Mouse (Mus musculus): Measurements from ENCODE around the gene Traf3ip3. TPM values are rescaled to one million over a fixed set of nuclear protein-coding genes. Genes with fewer than 3 reads are reported as not detected.

Gene Traf3ip3
- polyA plus RNA-seq, 1 experiment from 2014 or later: 1.2 TPM

GRCm38 (mm10) chr1:193234130-193234645 lies 32.7 kb upstream of the Traf3ip3 start:
- Histone ChIP-seq H3K4me3 (ENCODE audit: low read depth, low read length) (no peak overlapping the region), H3K9me3 (ENCODE audit: control insufficient read depth, low read length) (no peaks in the 10 kb centered on the region), H3K27ac (replicated peaks; ENCODE audit: low read depth, low read length) (no peak overlapping the region), H3K27me3 (ENCODE audit: control insufficient read depth, insufficient read depth, low read length) (no peaks in the 10 kb centered on the region), H3K4me2 (ENCODE audit: low read depth, severe bottlenecking) (no peak overlapping the region), H3K4me1 (ENCODE audit: control insufficient read depth, insufficient read depth, low read length) (no peaks in the 10 kb centered on the region), H3K9ac (ENCODE audit: low read length) (no peak overlapping the region), H3K36me3 (ENCODE audit: control insufficient read depth, insufficient read depth, low read length) (no peaks in the 10 kb centered on the region)
- WGBS: 92% methylated on average over 2 of the region's 2 CpGs
- ATAC-seq (ENCODE audit: insufficient number of reproducible peaks, low FRiP score, low TSS enrichment, low read depth) (no peak), DNase-seq (ENCODE audit: low spot score) (no peak)

DNA sequence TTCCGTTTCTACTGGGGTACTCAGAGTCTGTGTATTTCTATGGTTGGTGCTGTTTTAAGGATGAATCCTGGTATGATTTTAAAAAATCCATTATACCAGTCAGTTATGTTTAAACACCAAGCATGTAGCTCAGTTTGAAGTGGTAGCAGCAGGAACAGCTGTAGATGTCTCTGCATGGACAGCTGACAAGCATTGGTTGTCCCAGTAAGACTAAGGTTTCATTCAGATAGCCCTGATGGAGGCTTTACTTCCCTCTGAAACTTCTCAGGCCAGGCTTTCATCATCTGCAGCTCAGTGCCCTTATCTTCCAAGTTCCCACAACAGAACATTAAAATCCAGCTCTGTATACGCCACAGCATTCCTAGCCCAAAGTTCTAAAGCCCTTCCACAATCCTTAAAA lies 31.2 kb upstream of the Traf3ip3 start:
- no peaks in the 10 kb centered on the region for H3K4me1 ChIP-seq (ENCODE audit: control insufficient read depth, insufficient read depth, low read length)
- no peak overlapping the region for H3K4me3 ChIP-seq (ENCODE audit: low read depth, low read length)
- no peak overlapping the region for H3K4me2 ChIP-seq (ENCODE audit: low read depth, severe bottlenecking)
- no peak overlapping the region for H3K9ac ChIP-seq (ENCODE audit: low read length)
- H3K27ac ChIP-seq (replicated peaks; ENCODE audit: low read depth, low read length): no peak overlapping the region
- no peaks in the 10 kb centered on the region for H3K27me3 ChIP-seq (ENCODE audit: control insufficient read depth, insufficient read depth, low read length)
- no peaks in the 10 kb centered on the region for H3K36me3 ChIP-seq (ENCODE audit: control insufficient read depth, insufficient read depth, low read length)
- DNase-seq (ENCODE audit: low spot score): no peak
- 73% methylated on average over 2 of the region's 2 CpGs for WGBS
- no peaks in the 10 kb centered on the region for H3K9me3 ChIP-seq (ENCODE audit: control insufficient read depth, low read length)
- ATAC-seq (ENCODE audit: insufficient number of reproducible peaks, low FRiP score, low TSS enrichment, low read depth): no peak

DNA sequence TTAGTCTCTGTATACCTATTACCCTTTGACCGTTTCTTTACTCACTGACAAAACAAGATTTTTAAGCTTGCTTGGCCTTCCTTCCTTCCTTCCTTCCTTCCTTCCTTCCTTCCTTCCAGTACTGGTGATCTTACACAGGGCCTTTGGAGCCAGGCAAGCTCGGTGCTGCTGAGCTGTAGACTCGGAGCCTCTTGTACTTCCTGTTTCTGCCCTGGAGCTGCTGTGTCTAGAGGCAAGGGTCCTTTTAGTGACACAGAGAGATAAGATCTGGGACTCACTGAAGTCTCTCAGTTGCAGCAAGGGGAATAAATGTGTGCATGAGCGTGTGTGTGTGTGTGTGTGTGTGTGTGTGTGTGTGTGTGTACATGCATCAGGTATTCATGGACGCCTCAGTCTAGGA lies 29.4 kb upstream of the Traf3ip3 start:
- no peaks in the 10 kb centered on the region for H3K9me3 ChIP-seq (ENCODE audit: control insufficient read depth, low read length)
- H3K4me1 ChIP-seq (ENCODE audit: control insufficient read depth, insufficient read depth, low read length): no peaks in the 10 kb centered on the region
- no peak overlapping the region for H3K27ac ChIP-seq (replicated peaks; ENCODE audit: low read depth, low read length)
- ATAC-seq (ENCODE audit: insufficient number of reproducible peaks, low FRiP score, low TSS enrichment, low read depth) (no peak), DNase-seq (ENCODE audit: low spot score) (no peak)
- H3K4me3 ChIP-seq (ENCODE audit: low read depth, low read length): no peak overlapping the region
- no peaks in the 10 kb centered on the region for H3K27me3 ChIP-seq (ENCODE audit: control insufficient read depth, insufficient read depth, low read length)
- WGBS: 84% methylated on average over 5 of the region's 5 CpGs
- H3K36me3 ChIP-seq (ENCODE audit: control insufficient read depth, insufficient read depth, low read length): no peaks in the 10 kb centered on the region
- H3K9ac ChIP-seq (ENCODE audit: low read length): no peak overlapping the region
- no peak overlapping the region for H3K4me2 ChIP-seq (ENCODE audit: low read depth, severe bottlenecking)

- DNase-seq (ENCODE audit: low spot score) (no peak), ATAC-seq (ENCODE audit: insufficient number of reproducible peaks, low FRiP score, low TSS enrichment, low read depth) (no peak)
- Histone ChIP-seq H3K4me3 (ENCODE audit: low read depth, low read length) (no peak overlapping the region), H3K36me3 (ENCODE audit: control insufficient read depth, insufficient read depth, low read length) (no peaks in the 10 kb centered on the region), H3K4me2 (ENCODE audit: low read depth, severe bottlenecking) (no peak overlapping the region), H3K27ac (replicated peaks; ENCODE audit: low read depth, low read length) (no peak overlapping the region), H3K9ac (ENCODE audit: low read length) (no peak overlapping the region), H3K4me1 (ENCODE audit: control insufficient read depth, insufficient read depth, low read length) (no peaks in the 10 kb centered on the region), H3K9me3 (ENCODE audit: control insufficient read depth, low read length) (no peaks in the 10 kb centered on the region), H3K27me3 (ENCODE audit: control insufficient read depth, insufficient read depth, low read length) (no peaks in the 10 kb centered on the region)
- 85% methylated on average over 3 of the region's 3 CpGs for WGBS
These were observed 29.0 kb upstream of the Traf3ip3 start for GRCm38 (mm10) chr1:193230531-193230930.

- Histone ChIP-seq H3K27ac (replicated peaks; ENCODE audit: low read depth, low read length) (no peak overlapping the region), H3K9me3 (ENCODE audit: control insufficient read depth, low read length) (no peaks in the 10 kb centered on the region), H3K27me3 (ENCODE audit: control insufficient read depth, insufficient read depth, low read length) (no peaks in the 10 kb centered on the region), H3K36me3 (ENCODE audit: control insufficient read depth, insufficient read depth, low read length) (no peaks in the 10 kb centered on the region), H3K4me2 (ENCODE audit: low read depth, severe bottlenecking) (no peak overlapping the region), H3K4me3 (ENCODE audit: low read depth, low read length) (no peak overlapping the region), H3K4me1 (ENCODE audit: control insufficient read depth, insufficient read depth, low read length) (no peaks in the 10 kb centered on the region), H3K9ac (ENCODE audit: low read length) (no peak overlapping the region)
- DNase-seq (ENCODE audit: low spot score) (no peak), ATAC-seq (ENCODE audit: insufficient number of reproducible peaks, low FRiP score, low TSS enrichment, low read depth) (no peak)
- 95% methylated on average over 5 of the region's 5 CpGs for WGBS
These were observed 28.1 kb upstream of the Traf3ip3 start for GRCm38 (mm10) chr1:193229570-193229969.

- DNase-seq (ENCODE audit: low spot score) (no peak), ATAC-seq (ENCODE audit: insufficient number of reproducible peaks, low FRiP score, low TSS enrichment, low read depth) (no peak)
- Histone ChIP-seq H3K4me3 (ENCODE audit: low read depth, low read length) (no peak overlapping the region), H3K9ac (ENCODE audit: low read length) (no peak overlapping the region), H3K27me3 (ENCODE audit: control insufficient read depth, insufficient read depth, low read length) (no peaks in the 10 kb centered on the region), H3K27ac (replicated peaks; ENCODE audit: low read depth, low read length) (no peak overlapping the region), H3K9me3 (ENCODE audit: control insufficient read depth, low read length) (no peaks in the 10 kb centered on the region), H3K4me2 (ENCODE audit: low read depth, severe bottlenecking) (no peak overlapping the region), H3K36me3 (ENCODE audit: control insufficient read depth, insufficient read depth, low read length) (no peaks in the 10 kb centered on the region), H3K4me1 (ENCODE audit: control insufficient read depth, insufficient read depth, low read length) (no peaks in the 10 kb centered on the region)
- WGBS: 64% methylated on average over 4 of the region's 4 CpGs
These were observed 26.0 kb upstream of the Traf3ip3 start for GRCm38 (mm10) chr1:193227537-193227936.

DNA sequence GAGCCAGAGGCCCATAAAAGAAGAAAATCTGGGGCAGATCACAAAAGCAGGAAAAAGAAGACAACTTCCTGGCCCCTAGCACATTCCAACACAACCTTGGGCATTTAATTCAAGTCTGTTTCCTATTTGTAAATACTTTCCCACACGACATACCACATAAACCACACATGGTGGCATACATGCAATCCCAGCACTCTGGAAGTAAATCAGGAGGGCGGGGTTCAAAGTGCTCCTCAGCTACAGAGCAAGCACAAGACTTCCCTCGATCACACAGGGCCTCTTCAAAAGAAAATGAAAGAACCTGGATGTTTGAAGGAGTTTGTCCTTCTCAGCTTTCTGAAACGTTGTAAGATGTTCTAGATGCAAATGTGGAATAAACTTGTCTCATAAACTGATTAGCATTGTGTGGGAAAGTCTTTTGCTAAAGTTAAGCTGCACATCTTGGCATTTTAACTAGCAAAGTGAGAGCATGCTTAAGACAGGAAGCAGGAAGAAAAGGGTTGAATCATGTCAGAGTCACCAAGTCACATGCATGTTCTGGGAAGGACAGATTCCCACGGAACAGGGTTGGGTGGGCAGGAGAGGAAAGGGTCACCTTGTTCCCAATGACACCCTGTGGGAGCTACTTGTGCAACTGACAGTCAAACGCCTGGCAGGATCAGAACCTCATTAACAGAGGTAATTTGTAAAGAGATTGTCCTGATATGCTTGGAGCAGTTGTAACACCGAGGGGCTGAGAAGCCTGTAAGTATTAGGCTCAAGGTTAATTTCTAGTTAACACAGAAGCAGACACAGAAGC lies 25.4 kb upstream of the Traf3ip3 start:
- Histone ChIP-seq H3K4me1 (ENCODE audit: control insufficient read depth, insufficient read depth, low read length) (no peaks in the 10 kb centered on the region), H3K27ac (replicated peaks; ENCODE audit: low read depth, low read length) (no peak overlapping the region), H3K9me3 (ENCODE audit: control insufficient read depth, low read length) (no peaks in the 10 kb centered on the region), H3K36me3 (ENCODE audit: control insufficient read depth, insufficient read depth, low read length) (no peaks in the 10 kb centered on the region), H3K9ac (ENCODE audit: low read length) (no peak overlapping the region), H3K4me3 (ENCODE audit: low read depth, low read length) (no peak overlapping the region), H3K27me3 (ENCODE audit: control insufficient read depth, insufficient read depth, low read length) (no peaks in the 10 kb centered on the region), H3K4me2 (ENCODE audit: low read depth, severe bottlenecking) (no peak overlapping the region)
- 22% methylated on average over 7 of the region's 7 CpGs for WGBS
- DNase-seq (ENCODE audit: low spot score): no peak
- ATAC-seq (ENCODE audit: insufficient number of reproducible peaks, low FRiP score, low TSS enrichment, low read depth): no peak

GRCm38 (mm10) chr1:193226114-193226513 lies 24.6 kb upstream of the Traf3ip3 start:
- H3K9me3 ChIP-seq (ENCODE audit: control insufficient read depth, low read length): no peaks in the 10 kb centered on the region
- no peak overlapping the region for H3K4me3 ChIP-seq (ENCODE audit: low read depth, low read length)
- H3K4me1 ChIP-seq (ENCODE audit: control insufficient read depth, insufficient read depth, low read length): no peaks in the 10 kb centered on the region
- ATAC-seq (ENCODE audit: insufficient number of reproducible peaks, low FRiP score, low TSS enrichment, low read depth) (no peak), DNase-seq (ENCODE audit: low spot score) (no peak)
- H3K4me2 ChIP-seq (ENCODE audit: low read depth, severe bottlenecking): no peak overlapping the region
- H3K27me3 ChIP-seq (ENCODE audit: control insufficient read depth, insufficient read depth, low read length): no peaks in the 10 kb centered on the region
- H3K27ac ChIP-seq (replicated peaks; ENCODE audit: low read depth, low read length): no peak overlapping the region
- 92% methylated on average over 4 of the region's 4 CpGs for WGBS
- H3K36me3 ChIP-seq (ENCODE audit: control insufficient read depth, insufficient read depth, low read length): no peaks in the 10 kb centered on the region
- no peak overlapping the region for H3K9ac ChIP-seq (ENCODE audit: low read length)

- Histone ChIP-seq H3K4me1 (ENCODE audit: control insufficient read depth, insufficient read depth, low read length) (no peaks in the 10 kb centered on the region), H3K4me3 (ENCODE audit: low read depth, low read length) (no peak overlapping the region), H3K9ac (ENCODE audit: low read length) (no peak overlapping the region), H3K27ac (replicated peaks; ENCODE audit: low read depth, low read length) (no peak overlapping the region), H3K36me3 (ENCODE audit: control insufficient read depth, insufficient read depth, low read length) (no peaks in the 10 kb centered on the region), H3K4me2 (ENCODE audit: low read depth, severe bottlenecking) (no peak overlapping the region), H3K27me3 (ENCODE audit: control insufficient read depth, insufficient read depth, low read length) (no peaks in the 10 kb centered on the region), H3K9me3 (ENCODE audit: control insufficient read depth, low read length) (no peaks in the 10 kb centered on the region)
- WGBS: 15% methylated on average over 3 of the region's 3 CpGs
- ATAC-seq (ENCODE audit: insufficient number of reproducible peaks, low FRiP score, low TSS enrichment, low read depth): no peak
- no peak for DNase-seq (ENCODE audit: low spot score)
These were observed 24.0 kb upstream of the Traf3ip3 start for GRCm38 (mm10) chr1:193225531-193225930.
